Mouse (Mus musculus) cerebellum, adult (tissue): Measurements from ENCODE around the gene Il1r2.

Source experiments
- ATAC-seq: cut with Nextera tagmentation; 2 replicates; pipeline ENCODE4 v1.9.2; 2017; ENCODE audit warnings: mild to moderate bottlenecking, moderate library complexity, mixed read lengths; ENCODE audit not compliant: insufficient number of reproducible peaks, low FRiP score, low TSS enrichment

Gene Il1r2

DNA sequence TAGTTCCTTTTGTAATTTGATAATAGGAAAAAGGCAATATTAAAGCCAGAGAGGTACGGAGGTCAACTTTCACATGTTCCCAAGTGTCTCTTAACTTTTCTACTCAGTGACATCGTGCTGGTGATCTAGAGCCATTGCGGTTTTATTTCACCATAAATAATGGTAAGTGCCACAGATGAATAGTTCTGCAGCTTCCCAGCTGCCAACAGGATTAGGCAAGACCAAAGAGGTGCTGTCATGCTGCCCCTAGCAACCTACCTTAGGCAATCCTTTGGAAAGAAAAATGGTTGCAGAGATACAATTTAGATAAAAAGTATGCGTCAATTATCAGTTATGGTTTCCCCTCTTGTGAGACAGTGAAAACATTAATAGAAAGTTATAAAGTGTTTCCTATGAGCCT is 54.6 kb downstream of the Il1r2 start:
- ATAC-seq, result no peak

DNA sequence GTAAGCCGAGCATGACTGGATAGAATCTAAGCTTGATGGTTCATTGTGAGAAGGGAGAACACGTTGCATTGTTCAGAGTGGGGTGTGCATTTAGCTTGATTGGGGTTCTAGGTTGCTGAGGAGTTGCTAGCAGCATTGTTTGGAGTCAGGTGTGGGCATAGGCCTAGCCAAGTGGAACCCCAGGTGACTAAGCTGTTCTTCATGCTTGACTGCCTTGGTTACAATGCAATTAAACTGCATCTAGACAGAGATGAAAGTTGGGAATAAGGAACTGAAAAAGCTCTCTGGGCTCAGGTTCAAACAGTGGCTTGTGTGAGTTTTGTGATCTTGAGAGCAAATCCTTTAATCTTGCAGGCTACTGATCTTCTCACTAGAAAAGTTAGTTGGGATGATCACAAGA is 55.4 kb downstream of the Il1r2 start:
- ATAC-seq, result no peak

DNA sequence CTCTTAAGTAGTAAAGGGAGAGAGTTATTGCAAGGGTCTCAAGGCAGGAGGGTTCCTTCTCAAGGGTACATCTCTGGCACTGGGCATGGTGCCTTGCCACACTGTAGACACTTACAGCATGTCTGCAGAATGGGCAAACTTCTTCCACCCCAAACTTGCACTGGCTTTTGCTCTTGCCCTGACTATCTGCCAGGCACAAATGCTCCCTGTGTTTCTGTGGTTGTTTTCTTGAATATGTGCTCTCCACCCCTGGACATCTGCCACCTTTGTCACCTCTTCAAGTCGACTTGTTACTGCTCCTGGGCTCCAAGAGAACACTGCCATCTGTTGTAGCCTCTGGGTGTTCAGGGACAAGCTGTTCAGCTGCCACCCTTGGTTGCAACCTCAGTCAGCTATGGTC is 57.8 kb downstream of the Il1r2 start:
- 0 out of 2 replicates have a peak, but pooled peaks have one; percentile 49 for ATAC-seq

DNA sequence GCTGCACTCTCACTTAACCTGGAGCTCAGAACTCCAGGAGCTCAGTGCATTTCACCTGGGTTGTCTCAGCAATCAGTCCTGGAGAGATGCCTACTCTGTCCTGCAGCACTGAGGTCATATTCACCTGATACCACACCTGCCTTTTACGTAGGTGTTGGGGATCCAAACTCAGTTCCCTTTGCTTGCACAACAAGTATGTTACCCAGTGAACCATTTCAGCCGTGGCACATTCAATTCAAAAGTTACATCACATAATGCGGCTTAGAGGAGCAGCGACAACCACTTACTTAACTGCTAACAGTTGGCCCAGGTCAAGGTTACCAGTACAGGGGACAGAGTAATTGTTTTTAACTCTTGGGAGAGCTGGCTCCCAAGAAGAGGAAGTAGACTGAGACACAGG is 58.8 kb downstream of the Il1r2 start:
- ATAC-seq, result no peak

DNA sequence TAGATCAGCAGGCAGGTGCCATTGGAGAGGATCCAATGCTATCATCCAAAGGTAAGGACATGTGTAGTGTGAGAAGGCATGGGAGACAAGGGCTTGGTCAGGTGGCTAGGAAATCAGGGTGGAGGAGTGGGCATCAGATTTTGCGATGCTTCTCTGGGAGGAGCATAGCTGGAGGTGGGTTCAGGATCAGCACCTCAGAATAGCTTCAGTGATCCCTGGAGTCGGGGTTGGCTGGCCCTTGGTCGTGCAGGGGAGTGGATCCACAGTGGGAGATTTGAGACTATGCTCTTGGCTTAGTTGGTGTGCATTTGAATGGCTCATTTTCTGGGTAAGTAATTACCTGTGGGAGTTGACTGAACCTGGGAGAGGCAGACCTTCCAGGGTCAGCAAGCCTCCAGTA is 59.7 kb downstream of the Il1r2 start:
- ATAC-seq, result no peak

DNA sequence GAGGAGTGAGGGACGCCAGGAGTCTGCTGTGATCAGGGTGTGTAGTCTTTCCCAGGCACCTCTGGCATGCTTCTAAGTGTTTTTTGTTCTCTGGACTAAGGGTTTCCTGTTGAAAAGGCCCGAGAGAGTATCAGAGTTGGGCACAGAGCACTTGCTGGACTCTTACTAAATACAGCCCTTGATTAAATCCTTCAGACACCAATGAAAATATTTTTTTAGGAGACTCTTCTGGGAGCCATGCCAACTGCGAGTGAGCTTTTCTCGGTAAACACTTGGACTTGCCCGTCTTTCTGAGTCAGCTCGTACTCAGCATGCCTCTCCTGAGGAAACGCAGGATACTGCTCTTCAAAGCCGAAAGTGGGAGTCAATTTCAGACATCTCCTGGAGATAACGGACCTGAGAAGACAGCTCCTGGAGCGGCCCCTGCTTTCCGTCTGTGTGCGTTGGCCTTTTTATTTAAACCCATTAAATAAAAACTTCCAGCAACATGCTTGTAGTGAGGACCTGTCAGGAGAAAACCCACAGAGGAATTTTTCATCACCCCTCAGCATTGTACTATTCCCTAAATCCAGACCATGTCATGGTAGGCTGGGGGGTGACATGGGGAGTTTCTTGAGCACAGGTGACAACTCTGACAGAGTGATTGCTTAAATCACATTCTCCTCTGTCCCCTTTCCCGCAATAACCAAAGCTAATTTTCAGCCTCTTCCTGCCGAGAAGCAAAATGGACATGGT is 66.1 kb downstream of the Il1r2 start:
- 0 out of 2 replicates have a peak, but pooled peaks have one; percentile 10 for ATAC-seq

DNA sequence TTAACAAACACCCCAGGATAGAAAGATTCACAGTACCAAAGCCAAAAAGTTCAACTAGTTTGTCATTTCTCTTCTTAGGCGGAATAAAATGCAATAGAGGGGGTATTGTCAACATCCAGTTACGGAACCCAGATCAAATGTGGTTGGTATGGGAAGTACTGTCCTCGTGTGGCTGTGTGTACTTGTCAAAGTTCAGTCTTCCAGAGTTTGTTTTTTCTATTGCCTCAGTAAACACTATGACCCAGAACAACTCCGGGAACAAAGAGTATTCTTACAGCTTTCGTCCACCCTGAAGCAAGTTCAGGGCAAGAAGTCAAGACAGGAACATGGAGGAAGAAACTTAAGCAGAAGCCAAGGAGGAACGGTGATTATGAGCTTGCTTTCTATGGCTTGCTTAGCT is 82.2 kb downstream of the Il1r2 start:
- ATAC-seq, result no peak

DNA sequence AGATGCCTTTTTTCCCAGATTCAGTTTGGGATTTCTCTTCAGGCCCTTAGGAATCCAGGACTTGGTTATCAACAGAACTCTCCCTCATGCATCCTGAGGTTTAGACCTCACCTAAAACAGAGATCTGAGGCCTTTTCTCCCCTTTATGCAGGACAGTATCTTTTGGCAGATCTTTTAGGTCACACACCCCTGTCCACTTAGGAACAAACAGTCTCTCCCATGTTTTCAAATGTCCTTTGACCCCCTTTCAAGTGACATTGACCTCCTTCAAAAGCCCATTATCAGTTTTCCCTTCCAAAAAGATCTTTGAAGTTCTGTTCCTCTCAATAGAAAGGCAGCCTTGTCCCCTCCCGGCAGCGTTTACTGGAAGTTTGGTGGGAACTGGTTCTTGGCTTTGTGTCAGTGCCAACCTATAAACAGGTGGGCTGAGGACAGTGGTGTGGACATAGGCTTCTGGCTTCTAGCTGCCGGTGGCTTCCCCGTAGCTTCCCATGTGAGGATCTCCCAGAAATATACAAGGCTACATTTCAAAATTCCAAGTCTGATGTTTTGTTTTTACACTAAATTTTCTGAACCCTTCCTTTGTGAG is 89.5 kb downstream of the Il1r2 start:
- no peak for ATAC-seq

DNA sequence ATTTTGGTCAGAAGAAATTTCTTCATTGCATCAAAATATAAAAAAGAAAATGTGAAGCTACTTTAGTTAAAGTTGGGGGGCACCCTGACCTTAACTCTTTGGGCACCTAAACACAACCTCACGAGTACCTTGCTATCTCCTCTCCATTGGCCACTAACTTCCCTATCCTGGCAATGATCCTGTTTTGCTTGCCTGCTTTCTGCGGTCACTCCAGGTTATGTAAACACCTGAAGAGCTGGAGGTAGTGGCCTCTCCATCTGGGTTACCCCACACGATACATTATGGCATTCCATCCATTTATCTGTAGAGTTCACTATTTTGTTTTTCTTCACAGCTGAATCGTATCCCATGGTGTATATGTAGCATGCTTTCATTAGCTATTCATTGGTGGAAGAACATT is 90.5 kb downstream of the Il1r2 start:
- ATAC-seq, result no peak

DNA sequence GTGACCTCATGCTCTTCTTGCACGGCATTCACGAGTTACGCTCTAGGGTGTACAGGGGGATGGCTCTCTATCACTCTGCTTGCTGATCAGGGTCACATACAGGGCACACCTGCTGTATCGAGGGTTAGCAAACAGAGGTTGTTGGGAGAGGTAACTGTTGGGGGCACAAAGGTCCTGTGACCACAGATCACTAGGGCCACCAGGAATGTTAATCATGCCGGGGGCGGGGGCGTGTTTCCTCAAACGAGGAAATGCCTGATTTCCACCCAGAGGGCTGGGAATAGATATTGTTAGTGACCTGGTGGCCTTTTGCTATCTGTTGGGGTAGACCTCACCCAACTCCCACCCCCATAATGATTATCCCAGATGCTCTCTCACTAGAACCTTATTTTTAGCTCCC is 93.7 kb downstream of the Il1r2 start:
- no peak for ATAC-seq

DNA sequence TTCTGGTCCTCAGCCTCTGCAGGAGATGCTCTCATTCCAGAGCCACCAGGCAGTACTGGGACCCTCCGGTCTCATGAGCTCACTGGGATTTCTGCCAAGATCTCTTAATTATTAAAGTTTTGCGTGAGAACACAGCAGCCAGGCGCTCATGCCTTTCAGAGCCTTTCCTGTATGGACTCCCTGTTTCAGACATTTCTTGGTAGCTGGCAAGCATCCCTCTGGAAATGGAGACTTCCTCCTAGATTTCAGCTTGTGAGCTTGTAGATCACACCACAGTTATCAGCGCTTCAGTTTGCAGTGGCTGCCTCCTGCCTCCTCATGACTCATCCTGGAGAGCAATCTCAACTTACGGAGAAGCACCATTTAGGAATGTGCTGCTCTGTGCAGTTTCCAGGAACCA is 98.0 kb downstream of the Il1r2 start:
- no peak for ATAC-seq

DNA sequence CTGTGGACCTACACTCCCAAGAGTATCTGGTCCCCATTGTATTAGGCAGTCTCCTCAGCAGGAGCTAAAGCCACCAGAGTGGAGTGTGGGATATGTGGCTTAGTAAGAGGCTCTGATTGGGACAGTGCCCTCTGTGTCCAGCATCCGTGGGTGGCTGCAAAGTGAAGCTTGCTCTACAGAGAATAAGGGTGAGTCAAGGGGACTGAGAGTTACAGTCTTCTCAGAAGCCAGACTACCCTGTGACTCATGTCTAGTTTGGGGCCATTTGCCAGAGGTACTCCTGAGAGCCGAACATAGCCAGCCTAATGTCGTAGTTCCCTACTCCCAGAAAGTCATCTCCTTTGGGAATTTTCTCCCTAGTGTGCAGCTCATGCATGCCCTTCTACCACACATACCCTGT is 100.3 kb downstream of the Il1r2 start:
- ATAC-seq, result no peak
